Mouse (Mus musculus) midbrain, embryonic 15.5 days (tissue): ENCODE measurements at regions not wholly inside any gene's neighbourhood (a gene's known extent, or its start where the extent isn't known, plus 50 kb on each side); places are given as distances from the start of the nearest gene placed in this dataset.

Source experiments
- ATAC-seq: fragments of 200-750 bp; cut with Nextera tagmentation; replicated peaks from 2 replicates; pipeline ENCODE4 v1.8.0; 2017; ENCODE audit warnings: moderate TSS enrichment
- H3K27ac ChIP-seq: fragments of 300-500 bp; sonication (generic); 2 replicates; pipeline ENCODE4 v1.5.1; 2015; ENCODE audit warnings: mild to moderate bottlenecking, inconsistent platforms
- H3K27me3 ChIP-seq: fragments of 300-500 bp; sonication (generic); replicated peaks from 2 replicates; pipeline ENCODE4 v1.6.1; 2015; ENCODE audit warnings: inconsistent platforms
- H3K36me3 ChIP-seq: fragments of 300-500 bp; sonication (generic); replicated peaks from 2 replicates; pipeline ENCODE4 v1.6.1; 2015; ENCODE audit warnings: inconsistent platforms
- H3K4me1 ChIP-seq: fragments of 300-500 bp; sonication (generic); 2 replicates; pipeline ENCODE4 v1.6.1; 2015; ENCODE audit warnings: inconsistent platforms
- H3K4me2 ChIP-seq: fragments of 300-500 bp; sonication (generic); 2 replicates; pipeline ENCODE4 v1.6.1; 2015; ENCODE audit warnings: inconsistent platforms, mild to moderate bottlenecking, moderate library complexity
- H3K4me3 ChIP-seq: fragments of 300-500 bp; sonication (generic); 2 replicates; pipeline ENCODE4 v1.5.1; 2015; ENCODE audit warnings: mild to moderate bottlenecking, inconsistent platforms
- H3K9ac ChIP-seq: fragments of 300-500 bp; sonication (generic); 2 replicates; pipeline ENCODE4 v1.6.1; 2015; ENCODE audit warnings: mild to moderate bottlenecking, inconsistent platforms
- H3K9me3 ChIP-seq: fragments of 300-500 bp; sonication (generic); 2 replicates; pipeline ENCODE4 v1.6.1; 2016; ENCODE audit warnings: inconsistent platforms
- WGBS: fragments of 180-500 bp; shearing (Covaris S2); methylation state at CpG from one replicate; pipeline ENCODE4 v1.1.7; 2015; ENCODE audit warnings: mixed read lengths; 5-methylcytosine and 5-hydroxymethylcytosine counted together

- Histone ChIP-seq H3K4me3 (no peak overlapping the region), H3K9ac (no peak overlapping the region), H3K27ac (no peak overlapping the region), H3K4me1 (peaks cover 43% of the 10 kb centered on the region), H3K9me3 (no peaks in the 10 kb centered on the region), H3K27me3 (no peaks in the 10 kb centered on the region), H3K36me3 (no peaks in the 10 kb centered on the region), H3K4me2 (no peak overlapping the region)
- ATAC-seq, result no peak
- 83% methylated on average over 7 of the region's 7 CpGs for WGBS
These were observed 76.0 kb upstream of the Zfp217 start for GRCm38 (mm10) chr2:170223872-170224271.

- Histone ChIP-seq H3K9me3 (no peaks in the 10 kb centered on the region), H3K4me3 (no peak overlapping the region), H3K4me2 (peak overlapping the region; percentile 22), H3K27me3 (no peaks in the 10 kb centered on the region), H3K4me1 (peaks cover 54% of the 10 kb centered on the region), H3K9ac (no peak overlapping the region), H3K27ac (peak overlapping the region; percentile 65), H3K36me3 (no peaks in the 10 kb centered on the region)
- under 1% methylated on average over 6 of the region's 6 CpGs for WGBS
- no peak for ATAC-seq
These were observed 74.9 kb upstream of the Zfp217 start for GRCm38 (mm10) chr2:170222819-170223218.

GRCm38 (mm10) chr2:170221994-170222535 lies 74.2 kb upstream of the Zfp217 start:
- Histone ChIP-seq H3K4me1 (peaks cover 57% of the 10 kb centered on the region), H3K4me3 (no peak overlapping the region), H3K27me3 (no peaks in the 10 kb centered on the region), H3K4me2 (peak overlapping the region; percentile 22), H3K27ac (peak overlapping the region; percentile 65; the same call in 1 of the 2 replicates), H3K9ac (no peak overlapping the region), H3K9me3 (no peaks in the 10 kb centered on the region), H3K36me3 (no peaks in the 10 kb centered on the region)
- ATAC-seq, result no peak
- 11% methylated on average over 13 of the region's 13 CpGs for WGBS

- H3K9ac ChIP-seq, result no peak overlapping the region
- H3K4me2 ChIP-seq, result peak overlapping the region; percentile 50
- under 1% methylated on average over 20 of the region's 20 CpGs for WGBS
- H3K27me3 ChIP-seq, result no peaks in the 10 kb centered on the region
- H3K27ac ChIP-seq, result peak overlapping the region; percentile 83
- H3K4me3 ChIP-seq, result peak overlapping the region; percentile 23
- ATAC-seq, result no peak
- no peaks in the 10 kb centered on the region for H3K9me3 ChIP-seq
- no peaks in the 10 kb centered on the region for H3K36me3 ChIP-seq
- peaks cover 57% of the 10 kb centered on the region for H3K4me1 ChIP-seq
These were observed 73.0 kb upstream of the Zfp217 start for GRCm38 (mm10) chr2:170220871-170221369.

GRCm38 (mm10) chr2:170220443-170220842 lies 72.5 kb upstream of the Zfp217 start:
- H3K9ac ChIP-seq, result no peak overlapping the region
- no peak for ATAC-seq
- peaks cover 57% of the 10 kb centered on the region for H3K4me1 ChIP-seq

GRCm38 (mm10) chr2:170219611-170220401 lies 71.9 kb upstream of the Zfp217 start:
- peak overlapping the region; percentile 21 for H3K9ac ChIP-seq
- H3K4me2 ChIP-seq, result peak overlapping the region; percentile 50
- WGBS, result 2% methylated on average over 20 of the region's 20 CpGs
- H3K4me1 ChIP-seq, result peaks cover 57% of the 10 kb centered on the region
- no peaks in the 10 kb centered on the region for H3K36me3 ChIP-seq
- ATAC-seq, result 0 out of 2 replicates have a peak, but pooled peaks have one; percentile 21
- peak overlapping the region; percentile 25 for H3K4me3 ChIP-seq
- peak overlapping the region; percentile 83 for H3K27ac ChIP-seq
- H3K9me3 ChIP-seq, result no peaks in the 10 kb centered on the region
- no peaks in the 10 kb centered on the region for H3K27me3 ChIP-seq

More at GRCm38 (mm10) chr2:170220443-170220842, 72.5 kb upstream of the Zfp217 start:
- Histone ChIP-seq H3K27me3 (no peaks in the 10 kb centered on the region), H3K4me3 (peak overlapping the region; percentile 23), H3K9me3 (no peaks in the 10 kb centered on the region), H3K27ac (peak overlapping the region; percentile 83), H3K4me2 (peak overlapping the region; percentile 50), H3K36me3 (no peaks in the 10 kb centered on the region)
- WGBS, result 4% methylated on average over 11 of the region's 11 CpGs

GRCm38 (mm10) chr2:170219161-170219581 lies 71.3 kb upstream of the Zfp217 start:
- Histone ChIP-seq H3K9ac (peak overlapping the region; percentile 21), H3K4me2 (peak overlapping the region; percentile 50), H3K4me3 (peak overlapping the region; percentile 25), H3K4me1 (peaks cover 57% of the 10 kb centered on the region), H3K27ac (peak overlapping the region; percentile 83), H3K9me3 (no peaks in the 10 kb centered on the region), H3K27me3 (no peaks in the 10 kb centered on the region), H3K36me3 (no peaks in the 10 kb centered on the region)
- 0 out of 2 replicates have a peak, but pooled peaks have one; percentile 7 for ATAC-seq
- WGBS, result 2% methylated on average over 11 of the region's 11 CpGs

GRCm38 (mm10) chr2:170218230-170219044 lies 70.5 kb upstream of the Zfp217 start:
- Histone ChIP-seq H3K4me3 (peak overlapping the region; percentile 15), H3K4me2 (peak overlapping the region; percentile 50), H3K4me1 (peaks cover 57% of the 10 kb centered on the region), H3K27ac (peak overlapping the region; percentile 83), H3K27me3 (no peaks in the 10 kb centered on the region), H3K36me3 (no peaks in the 10 kb centered on the region), H3K9me3 (no peaks in the 10 kb centered on the region), H3K9ac (no peak overlapping the region)
- peak; percentile 75 for ATAC-seq
- WGBS, result 6% methylated on average over 22 of the region's 22 CpGs

GRCm38 (mm10) chr2:170216311-170216710 lies 68.4 kb upstream of the Zfp217 start:
- Histone ChIP-seq H3K36me3 (no peaks in the 10 kb centered on the region), H3K4me1 (peaks cover 38% of the 10 kb centered on the region), H3K27me3 (no peaks in the 10 kb centered on the region), H3K9ac (no peak overlapping the region), H3K4me2 (no peak overlapping the region), H3K4me3 (no peak overlapping the region), H3K27ac (no peak overlapping the region), H3K9me3 (no peaks in the 10 kb centered on the region)
- 85% methylated on average over 7 of the region's 7 CpGs for WGBS
- ATAC-seq, result no peak

GRCm38 (mm10) chr2:170209121-170209520 lies 61.2 kb upstream of the Zfp217 start:
- no peaks in the 10 kb centered on the region; the same call in 1 of the 2 replicates for H3K27me3 ChIP-seq
- no peak overlapping the region for H3K4me3 ChIP-seq
- H3K36me3 ChIP-seq, result no peaks in the 10 kb centered on the region
- no peak overlapping the region for H3K9ac ChIP-seq
- H3K4me2 ChIP-seq, result no peak overlapping the region
- WGBS, result 87% methylated on average over 12 of the region's 12 CpGs
- H3K27ac ChIP-seq, result no peak overlapping the region
- peaks cover 13% of the 10 kb centered on the region; the same call in 1 of the 2 replicates for H3K4me1 ChIP-seq
- H3K9me3 ChIP-seq, result no peaks in the 10 kb centered on the region
- no peak for ATAC-seq

GRCm38 (mm10) chr2:170207878-170208277 lies 60.0 kb upstream of the Zfp217 start:
- no peak overlapping the region for H3K9ac ChIP-seq
- ATAC-seq, result no peak
- H3K36me3 ChIP-seq, result no peaks in the 10 kb centered on the region
- no peaks in the 10 kb centered on the region for H3K9me3 ChIP-seq
- H3K27me3 ChIP-seq, result no peaks in the 10 kb centered on the region; the same call in 1 of the 2 replicates
- no peak overlapping the region for H3K4me2 ChIP-seq
- 82% methylated on average over 7 of the region's 7 CpGs for WGBS
- no peak overlapping the region for H3K27ac ChIP-seq
- no peak overlapping the region for H3K4me3 ChIP-seq
- peaks cover 13% of the 10 kb centered on the region; the same call in 1 of the 2 replicates for H3K4me1 ChIP-seq

GRCm38 (mm10) chr2:170207395-170207794 lies 59.5 kb upstream of the Zfp217 start:
- H3K27me3 ChIP-seq, result no peaks in the 10 kb centered on the region; the same call in 1 of the 2 replicates
- no peaks in the 10 kb centered on the region for H3K9me3 ChIP-seq
- no peak overlapping the region for H3K4me2 ChIP-seq
- no peak overlapping the region for H3K9ac ChIP-seq
- H3K36me3 ChIP-seq, result no peaks in the 10 kb centered on the region
- peaks cover 13% of the 10 kb centered on the region; the same call in 1 of the 2 replicates for H3K4me1 ChIP-seq
- ATAC-seq, result no peak
- WGBS, result 96% methylated on average over 6 of the region's 6 CpGs
- H3K4me3 ChIP-seq, result no peak overlapping the region
- H3K27ac ChIP-seq, result no peak overlapping the region
